Mouse (Mus musculus): ENCODE results near the gene Klhl41. TPM values are rescaled to one million over a fixed set of nuclear protein-coding genes. Genes with fewer than 3 reads are reported as not detected.

Gene Klhl41
- 0.23 and 2.8 TPM in 2 replicates for polyA plus RNA-seq (2012; rRNA removed)

DNA sequence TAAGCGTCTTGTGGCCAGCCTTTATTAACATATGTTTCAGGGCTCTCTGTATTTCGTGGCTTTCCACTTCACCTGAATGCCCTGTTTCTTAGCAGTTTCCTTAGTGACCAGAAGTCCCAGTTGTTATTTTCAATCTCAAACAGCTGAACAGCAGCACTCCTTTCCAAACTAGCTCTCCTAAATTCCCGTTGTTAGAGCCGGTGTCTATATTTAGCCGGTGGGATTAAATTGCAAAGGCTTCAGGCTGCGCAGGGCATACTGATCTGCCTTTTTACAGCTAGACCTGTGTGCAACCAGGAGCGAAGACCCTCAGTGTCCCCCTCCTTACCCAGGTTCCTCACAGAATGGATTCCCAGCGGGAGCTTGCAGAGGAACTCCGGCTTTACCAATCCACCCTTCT is at the start of gene Klhl41:
Klhl41 (plus strand) TSS at position 268 of the 400 bp plus-strand sequence.

GRCm38 (mm10) chr2:69646726-69647490 is 23.0 kb upstream of the Klhl41 start, which contains the start of gene Bbs5:
Bbs5 (plus strand) TSS chr2:69647171.

GRCm38 (mm10) chr2:69712981-69713625 is 43.2 kb downstream of the Klhl41 start, which contains the start of gene Fastkd1:
Fastkd1 (minus strand) TSS chr2:69713516.

DNA sequence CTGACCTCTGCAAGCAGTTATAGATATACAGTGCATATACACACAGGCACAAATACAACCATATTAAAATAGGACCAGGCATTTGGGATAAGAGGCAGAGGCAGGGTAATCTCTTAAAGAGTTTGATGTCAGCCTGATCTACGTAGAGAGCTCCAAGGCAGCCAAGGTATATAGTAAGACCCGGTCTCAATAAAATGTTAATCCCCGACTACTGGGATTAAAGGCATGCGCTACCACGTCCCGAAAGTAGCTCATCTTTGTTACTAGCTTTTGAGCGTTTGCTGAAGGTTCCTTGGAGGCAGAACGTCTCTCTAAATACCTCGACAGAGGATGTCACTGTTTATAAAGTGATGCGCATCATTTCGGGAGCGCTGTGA is 52.3 kb downstream of the Klhl41 start, which contains the start of gene Ppig:
Ppig (plus strand) TSS at position 273 of the 377 bp plus-strand sequence.

Other genes with a start within 250 kb of the Klhl41 start
- 0.70 and 1.0 TPM in 2 replicates for gene Lrp2, start 84.1 kb upstream of the Klhl41 start, polyA plus RNA-seq (2012; rRNA removed)
- 30.8 and 33.9 TPM in 2 replicates for gene Bbs5, start 22.9 kb upstream of the Klhl41 start, polyA plus RNA-seq (2012; rRNA removed)
- 17.6 and 18.5 TPM in 2 replicates for gene Fastkd1, start 43.4 kb downstream of the Klhl41 start, polyA plus RNA-seq (2012; rRNA removed)
- 22.1 and 25.2 TPM in 2 replicates for gene Ppig, start 52.4 kb downstream of the Klhl41 start, polyA plus RNA-seq (2012; rRNA removed)
- gene Ccdc173, start 119.5 kb downstream of the Klhl41 start, polyA plus RNA-seq (2012; rRNA removed), result 2.3 and 2.5 TPM in 2 replicates
- 30.7 and 32.5 TPM in 2 replicates for gene Phospho2, start 119.5 kb downstream of the Klhl41 start, polyA plus RNA-seq (2012; rRNA removed)
- 67.5 and 71.3 TPM in 2 replicates for gene Klhl23, start 151.8 kb downstream of the Klhl41 start, polyA plus RNA-seq (2012; rRNA removed)
- gene Ssb, start 191.4 kb downstream of the Klhl41 start, polyA plus RNA-seq (2012; rRNA removed), result 129 and 148 TPM in 2 replicates
- 9.6 and 11.5 TPM in 2 replicates for gene Mettl5, start 215.5 kb downstream of the Klhl41 start, polyA plus RNA-seq (2012; rRNA removed)
- 52.5 and 54.8 TPM in 2 replicates for gene Ubr3, start 227.1 kb downstream of the Klhl41 start, polyA plus RNA-seq (2012; rRNA removed)